Mouse (Mus musculus) midbrain, embryonic 16.5 days (tissue): ENCODE results near the gene Srl. TPM values are rescaled to one million over a fixed set of nuclear protein-coding genes. Genes with fewer than 3 reads are reported as not detected.
"Not testable (repeated sequence)": the region's sequence is repeated elsewhere in the genome, so short reads cannot be mapped to it uniquely, and the experiment has no call there.

ENCODE experiments used
- ATAC-seq: fragments of 200-750 bp; cut with Nextera tagmentation; 2 replicates; pipeline ENCODE4 v1.8.0; 2017; ENCODE audit warnings: moderate TSS enrichment
- H3K27ac ChIP-seq: fragments of 300-500 bp; sonication (generic); 2 replicates; pipeline ENCODE4 v1.5.1; 2014; ENCODE audit warnings: mild to moderate bottlenecking, low read length, mixed read lengths
- H3K27me3 ChIP-seq: fragments of 300-500 bp; sonication (generic); 2 replicates; pipeline ENCODE4 v1.6.1; 2014; ENCODE audit warnings: low read depth, low read length, mixed read lengths; ENCODE audit not compliant: control insufficient read depth, insufficient read depth
- H3K36me3 ChIP-seq: fragments of 300-500 bp; sonication (generic); 2 replicates; pipeline ENCODE4 v1.6.1; 2014; ENCODE audit warnings: mild to moderate bottlenecking, low read length, moderate library complexity, mixed read lengths; ENCODE audit not compliant: control insufficient read depth, insufficient read depth
- H3K4me1 ChIP-seq: fragments of 300-500 bp; sonication (generic); 2 replicates; pipeline ENCODE4 v1.6.1; 2014; ENCODE audit warnings: mild to moderate bottlenecking, low read length, mixed read lengths; ENCODE audit not compliant: control insufficient read depth, insufficient read depth
- H3K4me2 ChIP-seq: fragments of 300-500 bp; sonication (generic); 2 replicates; pipeline ENCODE4 v1.6.1; 2014; ENCODE audit warnings: mild to moderate bottlenecking, low read length, mixed read lengths
- H3K4me3 ChIP-seq: fragments of 300-500 bp; sonication (generic); 2 replicates; pipeline ENCODE4 v1.5.1; 2014; ENCODE audit warnings: low read depth, mild to moderate bottlenecking, low read length, moderate library complexity, mixed read lengths
- H3K9ac ChIP-seq: fragments of 300-500 bp; sonication (generic); 2 replicates; pipeline ENCODE4 v1.6.1; 2014; ENCODE audit warnings: low read depth, low read length, mixed read lengths
- H3K9me3 ChIP-seq: fragments of 300-500 bp; sonication (generic); replicated peaks from 2 replicates; pipeline ENCODE4 v1.6.1; 2014; ENCODE audit warnings: mild to moderate bottlenecking, low read length, mixed read lengths; ENCODE audit not compliant: control insufficient read depth, poor library complexity, severe bottlenecking
- whole genome bisulfite sequencing: fragments of 180-500 bp; shearing (Covaris S2); extraction: QIAGEN DNeasy Blood & Tissue Kit; methylation state at CpG from one replicate; pipeline ENCODE4 v1.1.7; 2014; 5-methylcytosine and 5-hydroxymethylcytosine counted together
- polyA plus RNA-seq: library from polyadenylated mRNA; unstranded; fragments of >200 nt; fragmentation: Nextera tagmentation; extraction: Ambion mirVana; gene quantifications from 2 replicates; pipeline ENCODE4 v1.2.1, GENCODE M21; 2015

The Srl gene
- polyA plus RNA-seq, result 23.0 and 27.4 TPM in 2 replicates

DNA sequence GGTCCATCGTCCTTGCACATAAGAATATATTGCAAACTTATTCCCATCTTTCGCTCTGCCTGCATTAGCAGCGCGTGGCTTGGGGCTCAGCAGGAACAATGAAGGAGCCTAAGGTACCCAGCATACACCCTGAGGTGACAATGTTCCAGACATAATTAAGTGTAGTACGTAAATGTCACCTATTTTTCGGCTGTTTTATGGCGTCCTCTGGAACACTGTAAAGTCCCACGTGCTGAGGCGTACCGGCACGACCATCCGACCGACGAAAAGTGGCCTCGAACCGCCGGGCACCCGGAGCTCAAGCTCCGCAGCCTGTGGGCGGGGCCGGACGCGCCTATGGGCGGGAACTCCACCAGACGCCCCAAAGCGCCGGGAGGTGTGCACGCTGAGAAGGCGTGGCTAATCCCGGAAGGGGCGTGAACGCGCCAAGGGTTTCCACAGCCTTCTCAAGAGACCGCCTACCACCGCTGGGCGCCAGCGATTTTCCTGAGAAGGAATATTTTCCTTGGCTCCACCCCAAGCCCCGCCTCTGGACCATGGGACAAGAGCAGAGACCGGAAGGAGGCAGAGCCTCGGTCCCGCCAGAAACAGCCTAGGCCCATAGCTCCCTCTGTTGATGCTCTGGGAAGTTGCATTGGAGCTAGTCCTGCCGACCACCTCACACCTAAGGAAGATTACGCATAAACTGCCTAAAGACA is at the start of gene Srl:
TSS of gene Srl (minus strand) at position 316 of the 698 bp plus-strand sequence.
- H3K27me3 ChIP-seq, result no peaks in the 10 kb centered on the region
- H3K9ac ChIP-seq, result peak within 1 kb of the TSS; percentile 71
- no peaks in the 10 kb centered on the region for H3K9me3 ChIP-seq
- peak; percentile 98 for ATAC-seq
- WGBS, result 1% methylated on average over 43 of the region's 43 CpGs
- H3K36me3 ChIP-seq, result no peaks in the 10 kb centered on the region
- peaks cover 5% of the 10 kb centered on the region; the same call in 1 of the 2 replicates for H3K4me1 ChIP-seq
- H3K4me3 ChIP-seq, result peak within 1 kb of the TSS; percentile 55
- peak within 1 kb of the TSS; percentile 67 for H3K27ac ChIP-seq
- H3K4me2 ChIP-seq, result peak within 1 kb of the TSS; percentile 57

- WGBS, result 96% methylated on average over 9 of the region's 9 CpGs
Measured at GRCm38 (mm10) chr16:4590236-4590635, 48.6 kb upstream of the Srl start.

DNA sequence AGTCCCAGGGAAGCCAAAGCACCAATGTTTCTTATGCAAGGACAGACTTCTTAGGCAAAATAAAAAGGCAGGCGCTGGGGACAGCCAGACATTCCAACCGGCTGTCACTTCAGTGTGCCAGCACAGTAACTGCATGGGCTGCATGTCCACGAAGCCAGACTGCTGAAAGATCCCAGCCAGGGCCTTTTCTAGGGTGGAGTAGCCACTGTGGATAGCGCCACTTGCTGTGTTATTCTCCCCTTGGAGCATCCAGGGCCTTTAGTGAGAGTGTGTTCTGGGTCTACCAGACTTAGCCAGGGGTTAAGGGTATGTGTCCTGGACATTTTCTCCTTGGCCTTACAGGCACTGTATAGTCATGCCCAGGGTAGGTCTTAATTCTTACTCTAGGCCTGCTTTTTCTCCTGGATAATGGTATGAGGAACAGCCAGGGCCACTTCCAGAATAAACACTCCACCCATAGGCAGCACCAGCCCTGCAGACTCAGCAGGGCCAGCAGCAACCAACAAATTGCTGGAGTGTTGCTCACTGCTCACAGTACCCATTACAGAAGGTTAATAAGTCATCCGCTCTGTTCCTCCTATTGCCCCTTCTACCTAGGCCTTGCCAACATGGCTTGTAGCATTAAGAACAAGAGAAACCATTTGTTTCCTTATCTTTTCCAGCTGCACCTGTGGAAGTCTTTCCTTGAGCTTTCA is 46.0 kb upstream of the Srl start:
- no peak for ATAC-seq
- Histone ChIP-seq H3K4me2 (no peak overlapping the region), H3K27ac (peak overlapping the region; percentile 34), H3K4me1 (peaks cover 10% of the 10 kb centered on the region), H3K9ac (no peak overlapping the region), H3K9me3 (no peaks in the 10 kb centered on the region), H3K4me3 (no peak overlapping the region), H3K36me3 (no peaks in the 10 kb centered on the region), H3K27me3 (no peaks in the 10 kb centered on the region)
- WGBS, result 50% methylated on average over 5 of the region's 5 CpGs

More at GRCm38 (mm10) chr16:4590236-4590635, 48.6 kb upstream of the Srl start:
- H3K36me3 ChIP-seq, result no peaks in the 10 kb centered on the region
- H3K4me1 ChIP-seq, result peaks cover 19% of the 10 kb centered on the region
- H3K27ac ChIP-seq, result no peak overlapping the region
- no peaks in the 10 kb centered on the region for H3K9me3 ChIP-seq
- no peak for ATAC-seq
- no peaks in the 10 kb centered on the region for H3K27me3 ChIP-seq
- no peak overlapping the region for H3K4me3 ChIP-seq
- no peak overlapping the region for H3K9ac ChIP-seq
- H3K4me2 ChIP-seq, result no peak overlapping the region

DNA sequence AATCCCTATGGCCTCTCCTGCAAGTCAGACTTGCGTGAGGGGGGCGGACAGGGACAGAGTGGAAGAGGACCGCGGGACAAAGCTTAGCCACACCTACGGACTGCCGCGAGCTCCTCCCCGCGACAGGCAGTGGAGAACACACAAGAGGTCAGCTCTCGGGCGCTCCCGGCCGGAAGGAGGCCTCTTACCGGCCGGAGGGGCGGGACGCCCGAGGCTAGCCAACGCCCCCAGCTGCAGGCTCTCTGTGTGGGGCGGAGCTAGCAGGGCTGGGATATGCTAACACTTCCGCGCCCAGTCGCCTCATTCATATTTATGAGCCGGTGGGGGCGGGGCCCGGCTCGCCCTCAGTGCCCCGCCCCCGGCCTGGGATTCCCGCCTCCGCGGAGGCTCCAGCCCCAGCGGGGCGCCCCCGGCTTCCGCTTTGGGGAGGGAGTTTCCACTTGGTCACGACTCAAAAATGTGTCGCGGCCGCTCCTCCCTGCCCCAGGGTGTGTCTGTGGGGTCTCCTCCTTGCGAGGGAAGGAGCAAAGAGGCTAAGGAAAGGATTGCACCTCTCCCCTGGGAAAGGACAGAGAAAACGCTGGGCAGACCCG is 45.0 kb upstream of the Srl start:
- Histone ChIP-seq H3K27me3 (no peaks in the 10 kb centered on the region), H3K27ac (peak overlapping the region; percentile 66), H3K4me3 (peak overlapping the region; percentile 58), H3K9ac (peak overlapping the region; percentile 70), H3K36me3 (no peaks in the 10 kb centered on the region), H3K9me3 (no peaks in the 10 kb centered on the region), H3K4me2 (peak overlapping the region; percentile 70), H3K4me1 (peaks cover 5% of the 10 kb centered on the region)
- WGBS, result under 1% methylated on average over 35 of the region's 43 CpGs
- peak; percentile 94 for ATAC-seq

DNA sequence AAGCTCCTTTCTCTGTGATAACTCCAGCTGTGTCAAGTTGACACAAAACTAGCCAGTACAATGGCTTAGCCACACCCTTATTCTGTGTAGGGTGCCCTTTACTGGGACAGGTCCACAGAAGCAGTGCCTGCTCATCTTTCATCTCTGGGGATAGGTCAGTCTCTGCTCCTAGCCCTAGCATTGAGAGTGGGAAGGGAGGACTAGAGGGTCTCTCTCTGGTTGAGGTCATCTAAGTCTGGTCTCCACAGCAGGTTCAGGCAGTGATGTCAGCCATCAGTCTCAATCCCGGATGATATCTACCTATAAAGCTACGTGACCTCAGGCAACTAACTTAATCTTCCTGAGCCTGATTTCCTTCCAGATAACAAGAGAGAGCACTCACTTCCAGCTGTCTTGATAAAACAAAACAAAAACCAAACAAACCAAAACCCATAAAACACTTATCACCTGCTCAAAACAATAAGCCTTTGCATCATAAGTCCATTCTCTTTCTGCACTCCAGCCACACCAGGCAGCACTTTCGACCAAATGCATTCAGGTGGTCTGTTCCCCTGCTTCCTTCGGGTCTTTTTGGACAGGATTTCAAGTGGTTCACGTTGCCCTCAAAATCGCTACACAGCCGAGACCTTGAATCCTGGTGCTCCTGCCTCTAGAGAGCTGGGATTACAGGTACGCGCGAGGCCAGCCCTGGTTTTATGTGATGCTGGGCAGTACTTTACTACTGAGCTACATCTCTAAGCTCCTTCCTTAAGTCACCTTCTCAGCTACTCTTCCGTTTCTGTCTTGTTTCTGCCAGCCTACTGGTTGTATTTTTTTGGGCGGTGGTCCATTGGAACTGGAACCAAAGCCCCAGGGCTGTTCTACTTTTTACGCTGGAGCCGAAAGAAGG is 44.3 kb upstream of the Srl start:
- peak overlapping the region; percentile 70 for H3K9ac ChIP-seq
- H3K27me3 ChIP-seq, result no peaks in the 10 kb centered on the region
- H3K36me3 ChIP-seq, result no peaks in the 10 kb centered on the region
- peaks cover 5% of the 10 kb centered on the region for H3K4me1 ChIP-seq
- peak overlapping the region; percentile 70 for H3K4me2 ChIP-seq
- ATAC-seq, result peak; percentile 73
- WGBS, result 9% methylated on average over 14 of the region's 14 CpGs
- H3K4me3 ChIP-seq, result peak overlapping the region; percentile 58
- no peaks in the 10 kb centered on the region for H3K9me3 ChIP-seq
- H3K27ac ChIP-seq, result peak overlapping the region; percentile 66

DNA sequence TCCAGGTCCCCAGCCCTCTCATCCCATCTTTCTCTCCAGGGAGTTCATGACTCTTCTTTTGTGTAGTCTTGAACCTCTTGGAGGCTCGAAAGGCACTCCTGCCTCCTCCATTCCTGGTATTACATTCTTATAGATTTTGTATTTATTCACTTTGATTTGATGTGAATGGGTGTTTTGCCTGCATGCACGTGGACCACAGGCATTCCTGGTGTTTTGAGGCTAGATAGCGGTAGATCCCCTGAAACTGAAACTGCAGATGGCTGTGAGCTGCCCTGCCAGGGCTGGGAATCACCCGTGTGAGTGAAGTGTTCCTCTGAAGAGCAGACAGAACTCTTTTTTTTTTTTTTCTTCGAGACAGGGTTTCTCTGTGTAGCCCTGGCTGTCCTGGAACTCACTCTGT is 42.8 kb upstream of the Srl start:
- WGBS, result 81% methylated on average over 5 of the region's 5 CpGs
- no peak overlapping the region for H3K9ac ChIP-seq
- no peaks in the 10 kb centered on the region for H3K9me3 ChIP-seq

DNA sequence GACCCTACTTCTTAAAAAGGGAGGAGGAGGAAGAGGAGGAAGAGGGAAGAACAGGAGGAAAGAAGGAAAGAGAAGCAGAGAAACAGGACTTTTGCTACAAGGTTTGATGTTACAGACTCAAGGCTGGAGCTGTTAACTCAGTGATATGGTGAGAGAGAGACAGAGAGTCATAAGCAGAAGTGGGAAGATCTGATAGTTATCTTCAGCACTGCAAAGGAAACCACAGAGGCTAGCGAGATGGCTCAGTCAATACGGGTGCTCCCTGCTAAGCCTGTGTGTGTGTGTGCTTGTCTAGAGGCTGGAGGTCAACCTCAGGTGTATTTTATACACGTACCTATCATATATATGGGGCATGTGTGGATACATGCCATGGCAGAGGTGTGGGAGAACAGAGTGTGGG is 42.2 kb upstream of the Srl start:
- ATAC-seq, result no peak
- H3K27me3 ChIP-seq, result no peaks in the 10 kb centered on the region
- no peak overlapping the region for H3K9ac ChIP-seq
- WGBS, result 88% methylated on average over 3 of the region's 3 CpGs
- peaks cover 5% of the 10 kb centered on the region for H3K4me1 ChIP-seq
- no peaks in the 10 kb centered on the region for H3K36me3 ChIP-seq
- H3K27ac ChIP-seq, result no peak overlapping the region
- H3K4me3 ChIP-seq, result no peak overlapping the region
- H3K4me2 ChIP-seq, result no peak overlapping the region
- no peaks in the 10 kb centered on the region for H3K9me3 ChIP-seq

More for the DNA sequence above, 42.8 kb upstream of the Srl start:
- Histone ChIP-seq H3K27me3 (no peaks in the 10 kb centered on the region), H3K4me1 (peaks cover 5% of the 10 kb centered on the region), H3K27ac (no peak overlapping the region), H3K4me2 (no peak overlapping the region), H3K4me3 (no peak overlapping the region), H3K36me3 (no peaks in the 10 kb centered on the region)
- ATAC-seq, result no peak

GRCm38 (mm10) chr16:4581179-4581578 is 39.6 kb upstream of the Srl start:
- H3K27me3 ChIP-seq, H3K27ac ChIP-seq, H3K9ac ChIP-seq, H3K36me3 ChIP-seq, H3K9me3 ChIP-seq, H3K4me3 ChIP-seq, H3K4me1 ChIP-seq, H3K4me2 ChIP-seq, ATAC-seq: not testable (repeated sequence)
- 90% methylated on average over 3 of the region's 4 CpGs for WGBS
